Mouse (Mus musculus): ENCODE data around the gene Nprl3. TPM values are rescaled to one million over a fixed set of nuclear protein-coding genes. Genes with fewer than 3 reads are reported as not detected.

The Nprl3 gene
- total RNA-seq, 4 experiments from 2014 or later, result 55.3 to 63.7 (median 60.5) TPM

Other genes starting within 250 kb of the Nprl3 start
- not detected for gene Il9r, start 67.4 kb downstream of the Nprl3 start, total RNA-seq (2022)
- 10 to 100 TPM; 20.8 to 22.5 (median 22.0) TPM for gene Snrnp25, start 62.3 kb downstream of the Nprl3 start, total RNA-seq (2022)
- gene Rhbdf1, start 45.4 kb downstream of the Nprl3 start, total RNA-seq (2022), result 10 to 100 TPM in 2 of 4 experiments, 1 to 10 TPM in 2; 8.4 to 14.2 (median 10.1) TPM
- gene Mpg, start 41.2 kb downstream of the Nprl3 start, total RNA-seq (2022), result 10 to 100 TPM; 19.3 to 22.4 (median 20.9) TPM
- gene Hba-x, start 8.7 kb upstream of the Nprl3 start, total RNA-seq (2022), result not detected
- gene Hba-a1, start 15.8 kb upstream of the Nprl3 start, total RNA-seq (2022), result 100 to 1,000 TPM; 209 to 396 (median 272) TPM
- under 1 TPM in 2 of 4 experiments, not detected in 2; 0.72 to 0.78 TPM for gene Hbq1b, start 19.3 kb upstream of the Nprl3 start, total RNA-seq (2022)
- gene Hba-a2, start 28.8 kb upstream of the Nprl3 start, total RNA-seq (2022), result 100 to 1,000 TPM; 161 to 321 (median 230) TPM
- 1 to 10 TPM in 1 of 4 experiments, under 1 TPM in 2, not detected in 1; 0.67 to 1.9 (median 0.71) TPM for gene Hbq1a, start 32.4 kb upstream of the Nprl3 start, total RNA-seq (2022)
- gene Sh3pxd2b, start 80.1 kb upstream of the Nprl3 start, total RNA-seq (2022), result 10 to 100 TPM in 3 of 4 experiments, 1 to 10 TPM in 1; 9.1 to 12.6 (median 11.9) TPM
- 10 to 100 TPM; 34.5 to 39.8 (median 38.7) TPM for gene Ubtd2, start 187.7 kb upstream of the Nprl3 start, total RNA-seq (2022)

Measured in left cerebral cortex, adult 8-10 months (tissue).